Mouse (Mus musculus) left cerebral cortex, adult 9 months (tissue): ENCODE data around the gene Prkacb.

Source experiments
- DNase-seq, 2 experiments: peaks; one replicate each; pipeline ENCODE4 v3.0.0; 2022; ENCODE audit warnings: low spot score in 2 of 2

Gene Prkacb

GRCm38 (mm10) chr3:146719696-146720095 is 93.1 kb downstream of the Prkacb start:
- no peak for DNase-seq

DNA sequence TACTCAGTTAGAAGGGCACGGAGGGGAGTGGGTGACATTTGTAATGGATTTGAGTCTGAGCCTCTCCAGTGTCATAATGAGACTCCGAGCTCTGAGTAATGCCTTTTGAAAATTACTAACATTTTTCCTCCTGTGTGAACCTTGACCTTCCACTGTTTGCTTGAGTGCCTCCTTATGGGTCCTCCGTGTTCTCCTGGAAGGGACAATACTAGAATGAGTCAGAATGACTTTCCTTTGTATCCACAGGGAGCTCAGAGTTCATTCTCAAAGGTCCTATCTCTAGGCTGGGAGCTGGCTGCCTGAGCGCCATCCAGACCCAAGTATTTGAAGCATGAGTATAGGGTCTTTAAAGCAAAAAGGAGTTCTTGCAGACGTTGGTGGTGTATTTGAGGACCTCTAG is 94.5 kb downstream of the Prkacb start:
- DNase-seq: no peak

GRCm38 (mm10) chr3:146712305-146712704 is 100.5 kb downstream of the Prkacb start:
- no peak for DNase-seq

DNA sequence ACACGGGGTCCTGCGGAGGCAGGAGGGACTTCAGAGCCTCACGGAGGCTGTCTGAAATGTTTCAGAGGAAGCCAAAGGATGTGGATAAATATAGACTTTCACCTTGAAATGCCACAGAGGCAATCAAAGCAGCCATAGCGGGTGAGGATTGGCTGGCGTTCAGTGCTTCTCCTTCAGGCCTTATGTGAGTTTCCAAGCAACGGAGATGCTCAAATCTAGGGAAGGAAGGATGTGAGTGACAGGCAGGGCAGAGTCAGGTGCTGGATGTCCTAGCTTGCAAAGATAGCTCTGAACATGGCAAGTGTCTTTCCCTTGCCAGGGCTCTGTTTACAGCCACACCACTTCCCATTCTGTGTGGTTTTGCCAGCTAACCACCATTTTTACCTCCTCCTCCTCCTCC is 101.2 kb downstream of the Prkacb start:
- DNase-seq: peak; percentile 42 to 43

- no peak for DNase-seq
Observed at GRCm38 (mm10) chr3:146711084-146711483, 101.7 kb downstream of the Prkacb start.

DNA sequence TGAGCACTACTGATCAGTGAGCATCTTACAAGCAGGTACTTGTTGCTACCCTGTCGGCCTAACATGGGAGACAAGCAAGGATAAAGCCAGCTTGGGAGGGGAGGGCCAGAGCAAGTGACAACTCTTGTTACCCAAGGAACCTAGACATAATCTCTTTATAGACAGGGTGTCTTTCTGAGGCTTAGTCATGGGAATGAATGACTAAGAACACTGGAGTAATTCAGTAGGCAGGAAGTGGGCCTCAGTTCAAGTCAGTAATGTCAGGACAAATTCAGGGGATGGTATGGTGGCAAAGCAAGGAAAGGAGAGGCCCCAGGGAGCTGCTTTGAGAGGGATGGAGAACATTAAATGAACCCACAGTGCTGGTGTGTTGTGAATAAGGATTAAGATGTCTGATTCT is 103.7 kb downstream of the Prkacb start:
- DNase-seq: no peak

DNA sequence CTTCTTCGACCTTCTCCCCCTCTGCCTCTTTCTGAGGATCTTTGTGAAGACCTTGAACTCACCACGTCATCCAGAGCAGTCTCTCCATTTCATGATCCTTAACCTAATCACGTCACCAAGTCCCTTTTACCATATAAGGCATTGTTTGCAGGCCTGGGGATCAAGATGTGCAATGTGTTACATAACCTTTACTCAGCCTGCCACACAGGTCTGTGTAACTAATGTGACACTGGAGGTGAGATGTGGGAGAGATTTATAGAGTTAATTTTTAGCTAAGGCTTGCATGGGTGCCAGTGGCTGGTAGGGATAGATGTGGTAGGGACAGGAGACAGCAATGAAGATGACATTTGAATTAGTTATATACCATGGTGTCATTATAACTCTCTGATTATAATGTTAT is 104.4 kb downstream of the Prkacb start:
- no peak for DNase-seq

GRCm38 (mm10) chr3:146704099-146704498 is 108.7 kb downstream of the Prkacb start:
- DNase-seq: no peak

GRCm38 (mm10) chr3:146700051-146700450 is 112.7 kb downstream of the Prkacb start:
- DNase-seq: no peak

GRCm38 (mm10) chr3:146698982-146699381 is 113.8 kb downstream of the Prkacb start:
- no peak for DNase-seq

DNA sequence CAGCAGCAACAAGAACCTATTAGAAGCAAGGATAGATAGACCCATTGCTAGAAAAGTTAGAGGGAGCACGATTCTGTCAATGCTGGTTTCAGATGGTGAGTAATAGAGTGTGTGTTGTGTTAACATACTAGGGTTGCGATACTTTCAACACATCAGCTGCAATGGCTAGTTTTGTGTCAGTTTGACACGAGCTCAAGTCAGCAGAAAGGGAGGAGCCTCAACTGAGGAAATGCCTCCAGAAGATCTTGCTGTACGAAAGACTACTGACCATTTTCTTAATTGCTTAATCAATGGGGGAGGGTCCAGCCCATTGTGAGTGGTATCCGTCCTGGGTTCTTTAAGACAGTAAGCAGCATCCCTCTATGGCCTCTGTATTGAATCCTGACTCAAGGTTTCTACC is 120.2 kb downstream of the Prkacb start:
- no peak for DNase-seq

- DNase-seq: no peak
Observed at GRCm38 (mm10) chr3:146687121-146687725, 125.6 kb downstream of the Prkacb start.

DNA sequence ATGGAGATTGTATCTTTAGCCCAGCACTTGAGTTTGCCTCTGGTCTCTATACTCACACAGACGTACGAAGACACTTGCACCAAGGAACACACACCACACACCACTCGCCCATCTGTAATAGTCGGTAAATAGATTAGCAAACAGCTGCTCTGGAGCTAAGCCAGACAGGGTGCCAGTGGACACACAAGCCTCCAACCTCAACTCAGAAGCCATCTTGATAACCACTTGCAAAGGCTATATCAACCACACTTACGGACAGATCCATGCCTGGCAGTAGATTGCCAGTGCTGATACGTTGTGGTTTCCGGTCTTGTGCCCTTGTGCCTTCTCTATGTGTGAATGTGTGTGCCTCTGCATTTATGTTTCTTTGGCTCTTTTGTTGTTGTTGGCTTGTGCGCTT is 126.4 kb downstream of the Prkacb start:
- DNase-seq: no peak

GRCm38 (mm10) chr3:146684811-146685675 is 127.7 kb downstream of the Prkacb start, which contains the start of gene Samd13:
TSS of gene Samd13 (minus strand) at chr3:146685592.
- peak in 1 of 2 experiments; percentile 34 for DNase-seq

- DNase-seq: no peak
Observed at GRCm38 (mm10) chr3:146683095-146683494, 129.7 kb downstream of the Prkacb start.

DNA sequence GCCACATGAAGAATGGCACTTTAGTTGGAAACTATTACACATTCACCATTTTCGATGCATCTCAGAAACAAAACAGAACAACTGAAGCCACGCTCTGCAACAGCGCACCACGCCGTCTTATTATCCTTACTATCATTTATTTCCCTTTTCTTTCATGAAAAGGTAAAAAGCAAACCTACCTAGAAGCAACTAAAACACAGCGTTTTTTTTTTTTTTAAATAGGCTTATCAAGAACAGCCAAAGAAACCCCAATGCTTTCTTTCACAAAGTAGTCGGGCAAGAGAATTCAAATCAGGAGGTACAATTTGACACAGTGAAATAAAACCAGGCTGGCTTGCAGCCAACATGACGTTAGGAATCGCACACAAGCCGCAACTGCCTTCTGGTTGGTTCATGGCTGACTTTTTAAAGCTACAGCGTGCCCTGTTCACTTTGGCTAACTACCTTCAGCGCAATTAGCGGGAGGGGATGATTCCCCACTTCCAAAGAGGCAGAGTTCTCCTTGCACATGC is 130.6 kb downstream of the Prkacb start:
- DNase-seq: peak; percentile 43 to 59

DNA sequence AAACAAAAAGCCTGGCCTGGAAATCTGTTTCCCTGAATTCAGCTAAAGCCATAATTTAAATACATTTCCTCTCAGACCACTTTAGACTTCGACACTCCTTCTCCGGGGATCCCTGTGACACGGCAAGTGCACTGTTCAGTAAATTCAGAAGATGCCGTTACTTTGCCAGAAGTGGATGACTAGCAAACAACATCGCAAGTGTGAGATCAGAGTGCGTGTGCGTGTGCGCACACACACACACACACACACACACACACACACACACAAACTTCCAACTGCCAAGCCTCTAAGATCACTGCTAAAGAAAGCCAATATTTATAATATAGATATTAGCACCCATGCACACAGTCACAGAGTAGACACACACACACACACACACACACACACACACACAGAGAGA is 131.1 kb downstream of the Prkacb start:
- no peak for DNase-seq

DNA sequence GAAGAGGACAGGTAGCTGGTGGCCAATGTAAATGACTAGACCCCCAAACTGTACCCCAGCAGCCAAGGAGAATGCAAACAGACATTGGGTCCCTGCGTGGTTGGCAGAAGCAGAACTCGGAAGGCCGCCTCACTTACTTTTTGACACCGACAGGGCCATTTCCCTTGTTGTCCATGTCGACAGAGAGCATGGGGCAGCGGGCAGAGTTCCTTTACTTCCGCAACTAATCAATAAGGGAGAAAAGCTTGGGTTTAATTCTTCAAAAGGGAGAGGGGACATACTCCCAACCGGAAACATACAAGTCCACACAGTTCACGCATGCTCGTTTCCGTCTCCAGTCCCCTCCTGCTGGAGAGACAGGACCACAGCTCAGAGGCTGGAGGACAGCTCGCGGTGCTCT is 132.2 kb downstream of the Prkacb start:
- DNase-seq: no peak

DNA sequence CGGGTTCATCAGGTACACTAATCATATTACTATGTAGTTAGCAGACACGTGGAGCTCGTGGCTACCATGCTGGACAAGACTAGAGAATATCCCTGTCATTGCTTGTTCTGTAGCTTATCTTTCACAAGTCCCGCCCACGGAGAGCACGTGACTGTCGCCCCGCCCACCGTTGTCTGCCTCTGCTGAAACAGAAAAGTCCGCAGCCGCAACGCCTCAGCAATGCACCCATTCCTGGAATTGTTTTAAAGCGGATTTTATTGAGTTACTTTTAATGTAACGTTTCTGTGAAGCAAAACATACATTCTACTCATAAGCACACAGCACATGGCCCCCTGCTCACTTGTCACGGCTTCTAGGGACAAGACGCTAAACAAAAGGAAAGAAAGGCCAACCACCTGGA is 133.1 kb downstream of the Prkacb start:
- no peak for DNase-seq
